Mouse (Mus musculus): ENCODE results near the gene Rab3il1.

The Rab3il1 gene

DNA sequence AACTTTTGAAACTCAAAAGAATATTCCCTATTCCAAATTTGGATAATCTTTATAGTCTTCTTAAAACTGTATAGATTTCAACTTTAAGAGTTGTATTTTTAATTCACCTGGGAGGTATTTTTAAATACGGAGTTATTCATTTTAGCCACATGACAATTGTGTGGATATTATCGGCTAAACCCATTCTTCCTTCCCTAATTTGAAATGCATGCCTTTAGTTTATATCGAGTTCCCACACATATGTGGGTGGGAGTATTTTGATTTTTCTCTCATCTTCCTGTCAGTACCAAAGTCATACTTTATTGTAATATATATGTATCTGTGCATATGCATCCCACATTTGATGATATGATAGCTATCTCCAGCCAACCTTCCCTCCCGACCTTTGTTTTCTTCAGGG, 21.2 kb upstream of the Rab3il1 start, which contains the start of gene Fth1:
Gene Fth1 (plus strand): TSS at position 341 of the 400 bp plus-strand sequence.
- Histone ChIP-seq H3K36me3 (ENCODE audit: insufficient read depth, low read length) (peaks cover 21% of the 10 kb centered on the region), H3K27me3 (ENCODE audit: insufficient read depth, low read length) (no peaks in the 10 kb centered on the region), H3K4me3 (replicated peaks; ENCODE audit: low read length) (peak within 1 kb of the TSS; percentile 99; the same call in 1 of the 2 replicates), H3K9me3 (ENCODE audit: low read length) (no peaks in the 10 kb centered on the region), H3K4me1 (replicated peaks; ENCODE audit: low read depth, low read length) (peaks cover 68% of the 10 kb centered on the region)
- TF ChIP-seq NANOG (IDR thresholded peaks at IDR 0.05; ENCODE audit: borderline replicate concordance, low read length) (no peak), POU5F1 (IDR thresholded peaks at IDR 0.05; ENCODE audit: borderline replicate concordance, low read length) (no peak), CTCF (conservative IDR thresholded peaks at IDR 0.05; ENCODE audit: low read length) (no peak)

- H3K27me3 ChIP-seq (ENCODE audit: insufficient read depth, low read length): no peaks in the 10 kb centered on the region
- peaks cover 32% of the 10 kb centered on the region for H3K36me3 ChIP-seq (ENCODE audit: insufficient read depth, low read length)
- peaks cover 72% of the 10 kb centered on the region for H3K4me1 ChIP-seq (replicated peaks; ENCODE audit: low read depth, low read length)
- no peak for TF ChIP-seq POU5F1 (IDR thresholded peaks at IDR 0.05; ENCODE audit: borderline replicate concordance, low read length)
- no peaks in the 10 kb centered on the region for H3K9me3 ChIP-seq (ENCODE audit: low read length)
- H3K4me3 ChIP-seq (replicated peaks; ENCODE audit: low read length): peak overlapping the region; percentile 99
These were observed 19.8 kb upstream of the Rab3il1 start for GRCm38 (mm10) chr19:9981621-9982020.

DNA sequence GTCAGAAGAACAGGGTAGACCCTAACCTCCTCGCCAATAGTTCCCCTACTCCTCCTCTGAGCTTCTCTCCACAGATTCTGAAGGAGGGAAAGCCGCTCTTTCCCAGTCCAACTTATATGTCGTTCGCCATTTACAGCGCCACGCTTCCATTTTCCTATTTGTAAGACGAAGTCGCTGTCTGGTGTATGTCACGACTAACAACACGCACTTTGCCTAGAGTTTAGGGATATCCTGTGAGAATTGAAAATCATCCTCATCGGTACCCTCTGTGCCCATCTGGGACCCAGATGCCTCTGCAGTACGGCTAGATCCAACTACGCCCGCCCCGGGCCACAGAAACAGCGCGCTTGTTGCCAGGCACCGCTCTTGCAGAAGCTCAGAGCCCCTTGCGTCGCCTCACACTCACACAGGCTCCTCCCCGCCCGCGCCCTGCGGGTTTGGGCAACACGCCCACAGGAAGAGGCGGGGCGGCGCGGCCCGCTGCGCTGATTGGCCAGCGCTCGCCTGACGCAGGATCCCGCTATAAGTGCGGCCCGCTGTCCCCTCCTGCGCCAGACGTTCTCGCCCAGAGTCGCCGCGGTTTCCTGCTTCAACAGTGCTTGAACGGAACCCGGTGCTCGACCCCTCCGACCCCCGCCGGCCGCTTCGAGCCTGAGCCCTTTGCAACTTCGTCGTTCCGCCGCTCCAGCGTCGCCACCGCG, 19.2 kb upstream of the Rab3il1 start:
- H3K4me1 ChIP-seq (replicated peaks; ENCODE audit: low read depth, low read length): peaks cover 72% of the 10 kb centered on the region
- no peaks in the 10 kb centered on the region for H3K9me3 ChIP-seq (ENCODE audit: low read length)
- peak overlapping the region; percentile 99 for H3K4me3 ChIP-seq (replicated peaks; ENCODE audit: low read length)
- no peaks in the 10 kb centered on the region for H3K27me3 ChIP-seq (ENCODE audit: insufficient read depth, low read length)
- H3K36me3 ChIP-seq (ENCODE audit: insufficient read depth, low read length): peaks cover 32% of the 10 kb centered on the region
- TF ChIP-seq CTCF (conservative IDR thresholded peaks at IDR 0.05; ENCODE audit: low read length) (no peak), NANOG (IDR thresholded peaks at IDR 0.05; ENCODE audit: borderline replicate concordance, low read length) (no peak), POU5F1 (IDR thresholded peaks at IDR 0.05; ENCODE audit: borderline replicate concordance, low read length) (no peak)

- peaks cover 32% of the 10 kb centered on the region for H3K36me3 ChIP-seq (ENCODE audit: insufficient read depth, low read length)
These were observed 18.5 kb upstream of the Rab3il1 start for GRCm38 (mm10) chr19:9982852-9983542.

GRCm38 (mm10) chr19:9984111-9985055, 17.1 kb upstream of the Rab3il1 start:
- peak overlapping the region; percentile 99 for H3K4me3 ChIP-seq (replicated peaks; ENCODE audit: low read length)
- peaks cover 4% of the 10 kb centered on the region; the same call in 1 of the 2 replicates for H3K27me3 ChIP-seq (ENCODE audit: insufficient read depth, low read length)
- peaks cover 56% of the 10 kb centered on the region for H3K4me1 ChIP-seq (replicated peaks; ENCODE audit: low read depth, low read length)
- TF ChIP-seq NANOG (IDR thresholded peaks at IDR 0.05; ENCODE audit: borderline replicate concordance, low read length) (no peak), POU5F1 (IDR thresholded peaks at IDR 0.05; ENCODE audit: borderline replicate concordance, low read length) (no peak), CTCF (conservative IDR thresholded peaks at IDR 0.05; ENCODE audit: low read length) (no peak)
- H3K36me3 ChIP-seq (ENCODE audit: insufficient read depth, low read length): peaks cover 32% of the 10 kb centered on the region
- H3K9me3 ChIP-seq (ENCODE audit: low read length): no peaks in the 10 kb centered on the region

More at GRCm38 (mm10) chr19:9982852-9983542, 18.5 kb upstream of the Rab3il1 start:
- Histone ChIP-seq H3K27me3 (ENCODE audit: insufficient read depth, low read length) (no peaks in the 10 kb centered on the region), H3K9me3 (ENCODE audit: low read length) (no peaks in the 10 kb centered on the region), H3K4me1 (replicated peaks; ENCODE audit: low read depth, low read length) (peaks cover 69% of the 10 kb centered on the region), H3K4me3 (replicated peaks; ENCODE audit: low read length) (peak overlapping the region; percentile 99)
- no peak for TF ChIP-seq NANOG (IDR thresholded peaks at IDR 0.05; ENCODE audit: borderline replicate concordance, low read length)
- no peak for TF ChIP-seq CTCF (conservative IDR thresholded peaks at IDR 0.05; ENCODE audit: low read length)
- TF ChIP-seq POU5F1 (IDR thresholded peaks at IDR 0.05; ENCODE audit: borderline replicate concordance, low read length): no peak

GRCm38 (mm10) chr19:9985190-9985899, 16.1 kb upstream of the Rab3il1 start:
- H3K4me1 ChIP-seq (replicated peaks; ENCODE audit: low read depth, low read length): peaks cover 52% of the 10 kb centered on the region
- no peak for TF ChIP-seq POU5F1 (IDR thresholded peaks at IDR 0.05; ENCODE audit: borderline replicate concordance, low read length)
- no peak overlapping the region for H3K4me3 ChIP-seq (replicated peaks; ENCODE audit: low read length)
- peaks cover 4% of the 10 kb centered on the region; the same call in 1 of the 2 replicates for H3K27me3 ChIP-seq (ENCODE audit: insufficient read depth, low read length)
- peaks cover 32% of the 10 kb centered on the region for H3K36me3 ChIP-seq (ENCODE audit: insufficient read depth, low read length)
- H3K9me3 ChIP-seq (ENCODE audit: low read length): no peaks in the 10 kb centered on the region

DNA sequence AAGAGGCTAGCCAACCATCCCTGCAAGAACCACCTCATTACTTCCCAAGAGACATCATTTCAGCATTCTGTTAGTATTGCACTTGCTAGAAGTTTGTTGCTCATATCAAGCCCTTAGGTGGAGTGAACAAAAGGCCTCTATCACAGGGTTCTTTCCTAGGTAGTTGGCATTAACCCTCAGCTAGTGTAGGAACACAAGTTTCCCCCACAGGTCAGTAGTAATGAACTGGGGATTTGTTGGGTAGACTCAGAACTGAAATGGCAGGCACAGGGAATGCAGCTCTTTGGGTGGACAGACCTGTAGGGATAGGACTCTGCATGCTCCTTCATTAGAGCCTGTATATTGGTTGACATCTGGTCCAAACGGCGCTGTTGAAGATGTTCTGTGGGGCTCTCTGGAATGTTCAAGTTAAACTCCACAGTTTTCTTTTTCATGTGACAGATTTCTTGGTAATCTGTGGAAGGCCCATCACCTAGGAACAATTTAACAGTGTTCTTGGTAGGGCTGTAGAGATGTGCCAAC, 15.5 kb upstream of the Rab3il1 start:
- H3K9me3 ChIP-seq (ENCODE audit: low read length): no peaks in the 10 kb centered on the region
- peaks cover 32% of the 10 kb centered on the region for H3K36me3 ChIP-seq (ENCODE audit: insufficient read depth, low read length)
- H3K4me3 ChIP-seq (replicated peaks; ENCODE audit: low read length): no peak overlapping the region
- peaks cover 49% of the 10 kb centered on the region for H3K4me1 ChIP-seq (replicated peaks; ENCODE audit: low read depth, low read length)
- peaks cover 4% of the 10 kb centered on the region; the same call in 1 of the 2 replicates for H3K27me3 ChIP-seq (ENCODE audit: insufficient read depth, low read length)
- no peak for TF ChIP-seq CTCF (conservative IDR thresholded peaks at IDR 0.05; ENCODE audit: low read length)
- TF ChIP-seq NANOG (IDR thresholded peaks at IDR 0.05; ENCODE audit: borderline replicate concordance, low read length): no peak
- TF ChIP-seq POU5F1 (IDR thresholded peaks at IDR 0.05; ENCODE audit: borderline replicate concordance, low read length): no peak

Measured in E14TG2a.4 (cell line).